Mouse (Mus musculus): ENCODE measurements around the gene Uckl1.

DNA sequence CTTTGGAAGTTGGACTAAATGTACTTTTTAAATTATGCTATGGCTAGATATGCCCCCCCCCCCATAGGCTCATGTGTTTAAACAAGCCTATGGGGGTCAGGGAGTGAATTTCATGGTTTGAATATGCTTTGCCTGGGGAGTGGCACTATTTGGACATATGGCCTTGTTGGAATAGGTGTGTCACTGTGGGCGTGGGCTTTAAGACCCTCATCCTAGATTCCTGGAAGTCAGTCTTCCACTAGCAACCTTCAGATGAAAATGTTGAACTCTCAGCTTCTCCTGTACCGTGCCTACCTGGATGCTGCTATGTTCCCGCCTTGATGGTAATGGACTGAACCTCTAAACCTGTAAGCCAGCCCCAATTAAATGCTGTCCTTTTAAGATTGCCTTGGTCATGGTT lies 52.1 kb downstream of the Uckl1 start:
- TF ChIP-seq CTCF (IDR thresholded peaks at IDR 0.05; ENCODE audit: low read depth) (no peak), EP300 (IDR thresholded peaks at IDR 0.05; ENCODE audit: low read depth) (no peak)

All from liver, postnatal 0 days (tissue).